Mouse (Mus musculus) intestine, embryonic 15.5 days (tissue): ENCODE measurements at regions not wholly inside any gene's neighbourhood (a gene's known extent, or its start where the extent isn't known, plus 50 kb on each side); places are given as distances from the start of the nearest gene placed in this dataset.

Source experiments
- ATAC-seq: fragments of 200-750 bp; cut with Nextera tagmentation; 2 replicates; pipeline ENCODE4 v1.8.0; 2017; ENCODE audit warnings: moderate TSS enrichment, moderate library complexity
- H3K27ac ChIP-seq: fragments of 300-500 bp; sonication (generic); 2 replicates; pipeline ENCODE4 v1.5.1; 2015; ENCODE audit warnings: mild to moderate bottlenecking, inconsistent platforms
- H3K27me3 ChIP-seq: fragments of 300-500 bp; sonication (generic); replicated peaks from 2 replicates; pipeline ENCODE4 v1.6.1; 2015; ENCODE audit warnings: inconsistent platforms
- H3K36me3 ChIP-seq: fragments of 300-500 bp; sonication (generic); 2 replicates; pipeline ENCODE4 v1.6.1; 2015; ENCODE audit warnings: inconsistent platforms
- H3K4me1 ChIP-seq: fragments of 300-500 bp; sonication (generic); replicated peaks from 2 replicates; pipeline ENCODE4 v1.6.1; 2015; ENCODE audit warnings: inconsistent platforms
- H3K4me2 ChIP-seq: fragments of 300-500 bp; sonication (generic); replicated peaks from 2 replicates; pipeline ENCODE4 v1.6.1; 2015; ENCODE audit warnings: mild to moderate bottlenecking, inconsistent platforms
- H3K4me3 ChIP-seq: fragments of 300-500 bp; sonication (generic); replicated peaks from 2 replicates; pipeline ENCODE4 v1.5.1; 2015; ENCODE audit warnings: inconsistent platforms
- H3K9ac ChIP-seq: fragments of 300-500 bp; sonication (generic); 2 replicates; pipeline ENCODE4 v1.6.1; 2015; ENCODE audit warnings: inconsistent platforms
- H3K9me3 ChIP-seq: fragments of 300-500 bp; sonication (generic); 2 replicates; pipeline ENCODE4 v1.6.1; 2016; ENCODE audit warnings: inconsistent platforms
- WGBS: fragments of 180-500 bp; shearing (Covaris S2); methylation state at CpG from one replicate; pipeline ENCODE4 v1.1.7; 2015; 5-methylcytosine and 5-hydroxymethylcytosine counted together

DNA sequence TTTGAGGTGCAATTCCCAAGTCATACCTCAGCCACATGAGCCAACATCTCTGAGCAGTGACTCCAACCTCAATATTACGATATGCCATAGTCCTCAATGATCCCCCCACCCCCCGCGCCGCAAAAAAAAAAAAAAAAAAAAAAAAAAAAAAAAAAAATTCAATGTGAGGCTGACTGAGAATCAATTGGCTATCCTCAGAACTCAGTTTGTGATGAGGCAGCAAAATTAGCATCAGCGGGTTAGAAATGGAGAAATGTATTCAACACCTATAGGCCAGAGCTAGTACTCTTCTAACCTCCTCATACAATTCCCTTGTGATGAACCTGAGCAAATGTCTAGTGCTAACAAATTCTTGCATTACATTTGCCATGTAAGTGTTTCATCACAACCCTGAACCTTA, 504.5 kb upstream of the C030005K15Rik start:
- WGBS, result 89% methylated on average over 5 of the region's 5 CpGs
- Histone ChIP-seq H3K36me3 (no peaks in the 10 kb centered on the region), H3K4me1 (no peaks in the 10 kb centered on the region), H3K27me3 (no peaks in the 10 kb centered on the region), H3K9ac (no peak overlapping the region), H3K4me2 (no peak overlapping the region), H3K4me3 (no peak overlapping the region), H3K27ac (no peak overlapping the region), H3K9me3 (no peaks in the 10 kb centered on the region)
- no peak for ATAC-seq

DNA sequence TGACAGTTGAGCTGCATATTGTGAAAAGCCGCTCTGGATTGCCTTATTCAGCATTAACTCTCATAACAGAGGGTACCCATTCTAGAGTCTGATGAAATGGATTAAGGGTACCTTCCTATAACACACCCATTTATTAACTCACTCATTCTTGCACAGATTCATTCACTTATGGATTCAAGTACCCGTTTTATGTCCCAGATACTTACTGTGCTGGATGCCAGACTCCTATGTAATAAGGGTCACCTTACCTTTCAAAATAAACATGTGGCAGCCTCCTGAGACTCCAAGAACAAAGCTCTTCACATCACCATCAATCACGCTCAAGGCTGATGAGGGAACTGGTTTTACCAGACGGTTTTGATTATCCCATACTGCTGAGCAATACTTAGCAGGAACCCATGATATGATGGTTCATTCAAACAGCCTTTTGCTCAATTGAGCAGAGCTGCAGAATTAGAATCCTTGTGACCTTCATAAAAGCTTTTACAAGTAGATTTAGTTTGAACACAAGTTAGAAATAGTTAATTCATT, 505.2 kb upstream of the C030005K15Rik start:
- ATAC-seq, result no peak
- Histone ChIP-seq H3K27me3 (no peaks in the 10 kb centered on the region), H3K27ac (no peak overlapping the region), H3K9ac (no peak overlapping the region), H3K36me3 (no peaks in the 10 kb centered on the region), H3K9me3 (no peaks in the 10 kb centered on the region), H3K4me1 (no peaks in the 10 kb centered on the region), H3K4me2 (no peak overlapping the region), H3K4me3 (no peak overlapping the region)
- WGBS, result 56% methylated on average over 4 of the region's 4 CpGs

DNA sequence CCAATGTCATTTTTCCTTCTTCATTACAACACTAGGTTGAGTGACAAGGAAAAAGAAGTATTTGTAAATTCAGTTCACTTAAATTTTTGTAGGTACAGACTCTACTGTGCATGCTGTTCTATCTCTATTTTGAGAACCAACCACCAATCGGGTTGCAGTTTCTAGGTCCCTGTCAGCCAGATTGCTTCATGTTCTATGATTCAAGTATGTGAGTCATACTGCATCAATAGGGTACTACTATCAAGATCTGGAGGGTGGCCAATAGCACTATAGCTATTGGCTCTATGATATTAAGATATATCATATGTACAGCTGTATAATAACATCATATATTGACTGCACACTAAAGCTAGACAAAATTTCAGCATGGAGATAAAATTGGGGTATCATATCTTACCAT, 521.8 kb upstream of the C030005K15Rik start:
- H3K9me3 ChIP-seq, result no peaks in the 10 kb centered on the region
- ATAC-seq, result no peak

GRCm38 (mm10) chr10:98257980-98258707, 531.6 kb upstream of the C030005K15Rik start:
- Histone ChIP-seq H3K9me3 (no peaks in the 10 kb centered on the region), H3K27me3 (no peaks in the 10 kb centered on the region), H3K4me2 (no peak overlapping the region), H3K36me3 (no peaks in the 10 kb centered on the region), H3K4me1 (no peaks in the 10 kb centered on the region), H3K27ac (no peak overlapping the region), H3K9ac (no peak overlapping the region), H3K4me3 (no peak overlapping the region)
- ATAC-seq, result no peak
- 57% methylated on average over 4 of the region's 4 CpGs for WGBS

More for the DNA sequence above, 521.8 kb upstream of the C030005K15Rik start:
- H3K4me3 ChIP-seq, result no peak overlapping the region
- no peaks in the 10 kb centered on the region for H3K27me3 ChIP-seq
- H3K36me3 ChIP-seq, result no peaks in the 10 kb centered on the region
- H3K27ac ChIP-seq, result no peak overlapping the region
- no peak overlapping the region for H3K4me2 ChIP-seq
- H3K9ac ChIP-seq, result no peak overlapping the region
- no peaks in the 10 kb centered on the region for H3K4me1 ChIP-seq
- 94% methylated on average over 1 of the region's 1 CpGs for WGBS

- no peaks in the 10 kb centered on the region for H3K36me3 ChIP-seq
- H3K4me2 ChIP-seq, result no peak overlapping the region
- no peaks in the 10 kb centered on the region for H3K9me3 ChIP-seq
- WGBS, result 90% methylated on average over 4 of the region's 4 CpGs
- H3K4me1 ChIP-seq, result no peaks in the 10 kb centered on the region
- H3K27ac ChIP-seq, result no peak overlapping the region
- no peak overlapping the region for H3K4me3 ChIP-seq
- no peaks in the 10 kb centered on the region for H3K27me3 ChIP-seq
- no peak for ATAC-seq
- no peak overlapping the region for H3K9ac ChIP-seq
Measured at GRCm38 (mm10) chr10:98259283-98259682, 532.7 kb upstream of the C030005K15Rik start.

GRCm38 (mm10) chr10:98268511-98268910, 542.0 kb upstream of the C030005K15Rik start:
- 95% methylated on average over 3 of the region's 3 CpGs for WGBS
- ATAC-seq, result no peak
- no peaks in the 10 kb centered on the region for H3K27me3 ChIP-seq

GRCm38 (mm10) chr10:98291617-98292016, 565.1 kb upstream of the C030005K15Rik start:
- H3K27ac ChIP-seq, result no peak overlapping the region
- H3K4me3 ChIP-seq, result no peak overlapping the region
- H3K9me3 ChIP-seq, result no peaks in the 10 kb centered on the region
- no peaks in the 10 kb centered on the region for H3K36me3 ChIP-seq
- no peaks in the 10 kb centered on the region for H3K27me3 ChIP-seq
- 51% methylated on average over 4 of the region's 4 CpGs for WGBS
- ATAC-seq, result no peak
- H3K4me2 ChIP-seq, result no peak overlapping the region
- no peaks in the 10 kb centered on the region for H3K4me1 ChIP-seq
- H3K9ac ChIP-seq, result no peak overlapping the region

More at GRCm38 (mm10) chr10:98268511-98268910, 542.0 kb upstream of the C030005K15Rik start:
- Histone ChIP-seq H3K9me3 (no peaks in the 10 kb centered on the region), H3K4me2 (no peak overlapping the region), H3K4me1 (no peaks in the 10 kb centered on the region), H3K36me3 (no peaks in the 10 kb centered on the region), H3K27ac (no peak overlapping the region), H3K9ac (no peak overlapping the region), H3K4me3 (no peak overlapping the region)

GRCm38 (mm10) chr10:98292140-98292539, 565.6 kb upstream of the C030005K15Rik start:
- no peak overlapping the region for H3K4me2 ChIP-seq
- no peaks in the 10 kb centered on the region for H3K27me3 ChIP-seq
- H3K9ac ChIP-seq, result no peak overlapping the region
- 26% methylated on average over 2 of the region's 2 CpGs for WGBS
- no peaks in the 10 kb centered on the region for H3K36me3 ChIP-seq
- H3K27ac ChIP-seq, result no peak overlapping the region
- ATAC-seq, result peak; percentile 61; the same call in 1 of the 2 replicates
- no peaks in the 10 kb centered on the region for H3K9me3 ChIP-seq
- no peaks in the 10 kb centered on the region for H3K4me1 ChIP-seq
- no peak overlapping the region for H3K4me3 ChIP-seq

DNA sequence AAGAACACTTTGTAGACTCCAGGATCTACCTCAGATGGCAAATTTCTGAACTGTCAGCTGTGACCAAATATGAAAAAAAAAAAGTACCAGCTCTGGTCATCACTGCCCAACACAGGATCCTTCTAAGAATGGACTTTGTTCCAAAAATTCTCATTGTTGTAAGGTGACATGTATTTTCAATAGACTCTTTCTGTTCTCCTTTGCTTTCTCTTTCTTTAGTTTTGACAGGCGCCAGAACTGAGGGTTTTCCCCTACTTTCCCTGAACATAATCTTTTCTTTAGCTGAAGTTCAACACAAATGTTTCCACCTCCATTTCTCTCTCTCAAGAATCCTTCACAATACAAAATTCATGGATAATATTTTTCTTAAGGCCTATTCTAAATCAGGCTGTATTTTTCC, 579.1 kb upstream of the C030005K15Rik start:
- no peak overlapping the region for H3K4me3 ChIP-seq
- no peak for ATAC-seq
- no peak overlapping the region for H3K9ac ChIP-seq
- H3K27ac ChIP-seq, result no peak overlapping the region
- no peaks in the 10 kb centered on the region for H3K4me1 ChIP-seq
- no peaks in the 10 kb centered on the region for H3K36me3 ChIP-seq
- whole genome bisulfite sequencing, result 82% methylated on average over 1 of the region's 1 CpGs
- H3K27me3 ChIP-seq, result no peaks in the 10 kb centered on the region
- no peak overlapping the region for H3K4me2 ChIP-seq
- no peaks in the 10 kb centered on the region for H3K9me3 ChIP-seq

DNA sequence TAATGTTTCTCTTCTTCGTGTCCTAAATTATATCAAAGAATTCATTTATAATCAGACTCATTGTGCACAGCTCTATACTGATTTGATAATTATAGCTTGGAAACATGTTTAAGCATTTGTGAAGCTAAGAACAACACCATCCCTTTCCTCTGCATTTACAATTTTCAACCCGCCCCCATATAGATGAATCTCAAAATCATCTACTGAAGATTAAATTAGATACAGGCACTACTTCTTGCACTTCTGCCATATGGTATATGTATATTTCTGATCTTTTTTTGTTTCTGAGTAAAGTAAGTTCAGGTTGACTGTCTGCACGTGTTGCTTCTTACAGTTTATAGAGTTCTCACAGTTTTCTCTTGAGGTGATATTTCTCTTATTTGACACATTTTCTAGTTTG, 583.1 kb upstream of the C030005K15Rik start:
- no peaks in the 10 kb centered on the region for H3K4me1 ChIP-seq
- no peak overlapping the region for H3K9ac ChIP-seq
- H3K4me3 ChIP-seq, result no peak overlapping the region
- H3K4me2 ChIP-seq, result no peak overlapping the region
- no peak overlapping the region for H3K27ac ChIP-seq
- no peaks in the 10 kb centered on the region for H3K36me3 ChIP-seq
- 92% methylated on average over 3 of the region's 3 CpGs for WGBS
- no peak for ATAC-seq
- no peaks in the 10 kb centered on the region for H3K9me3 ChIP-seq
- no peaks in the 10 kb centered on the region for H3K27me3 ChIP-seq

DNA sequence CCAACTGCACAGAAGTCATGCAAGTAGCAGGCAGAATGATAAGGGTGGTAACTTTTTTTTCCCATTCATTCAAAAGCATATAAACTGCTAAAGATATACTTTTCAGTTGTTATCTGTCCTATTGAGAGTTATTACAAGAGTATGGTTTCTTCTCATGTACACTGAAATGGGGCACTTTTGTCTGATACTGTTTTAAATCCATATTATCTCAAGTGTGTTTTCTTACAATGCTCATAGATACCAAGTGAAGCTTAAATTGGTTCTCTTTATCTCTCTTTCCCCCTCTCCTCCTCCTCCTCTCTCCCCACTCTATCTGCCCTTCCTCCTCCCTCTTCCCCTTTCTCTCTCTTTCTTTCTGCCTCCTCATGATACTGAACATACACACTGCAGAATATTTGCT, 584.8 kb upstream of the C030005K15Rik start:
- Histone ChIP-seq H3K4me3 (no peak overlapping the region), H3K4me2 (no peak overlapping the region), H3K9ac (no peak overlapping the region), H3K9me3 (no peaks in the 10 kb centered on the region), H3K4me1 (no peaks in the 10 kb centered on the region), H3K27ac (no peak overlapping the region), H3K36me3 (no peaks in the 10 kb centered on the region), H3K27me3 (no peaks in the 10 kb centered on the region)
- ATAC-seq, result no peak

DNA sequence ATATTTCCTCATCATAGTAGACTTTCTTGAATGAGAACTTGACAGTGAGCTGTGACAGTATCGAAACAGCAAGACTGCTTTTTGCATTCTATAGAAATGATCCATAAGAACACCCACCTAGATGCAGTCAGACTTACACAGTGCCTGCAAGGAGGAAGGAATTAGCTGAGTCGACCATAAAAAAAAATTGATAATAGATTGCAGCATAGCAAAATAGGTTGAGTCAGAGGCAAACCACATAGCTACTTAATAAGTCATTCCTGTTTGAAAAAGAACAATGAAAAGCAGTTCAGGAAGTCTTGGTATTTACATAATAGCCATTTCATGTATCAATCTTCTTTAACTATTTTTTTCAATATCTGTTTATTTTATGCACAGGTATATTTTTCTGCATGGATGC, 591.9 kb upstream of the C030005K15Rik start:
- WGBS, result 66% methylated on average over 2 of the region's 2 CpGs
- Histone ChIP-seq H3K36me3 (no peaks in the 10 kb centered on the region), H3K9me3 (no peaks in the 10 kb centered on the region), H3K4me1 (no peaks in the 10 kb centered on the region), H3K4me2 (no peak overlapping the region), H3K27ac (no peak overlapping the region), H3K4me3 (no peak overlapping the region), H3K9ac (no peak overlapping the region), H3K27me3 (no peaks in the 10 kb centered on the region)
- ATAC-seq, result no peak

DNA sequence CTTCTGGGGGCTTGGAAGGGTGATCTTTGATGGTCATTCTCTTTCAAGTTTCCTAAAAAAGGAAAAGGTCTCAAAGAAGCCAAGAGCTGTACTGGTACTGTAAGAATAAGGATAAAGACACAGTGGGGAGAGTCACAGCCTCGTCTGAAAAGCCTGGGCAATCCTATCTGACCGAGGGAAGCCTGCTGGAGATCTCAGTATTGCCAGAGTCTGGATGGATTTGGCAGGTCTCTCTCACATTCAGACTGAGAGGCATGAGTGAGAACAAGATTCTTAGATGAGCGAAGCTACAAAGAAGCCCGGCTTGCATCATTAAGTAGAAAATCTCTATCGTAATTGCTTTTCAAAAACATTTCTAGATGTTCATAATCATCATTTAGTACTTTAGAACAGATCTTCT, 590.4 kb upstream of the Atp2b1 start:
- no peak overlapping the region for H3K4me3 ChIP-seq
- H3K9ac ChIP-seq, result no peak overlapping the region
- H3K36me3 ChIP-seq, result no peaks in the 10 kb centered on the region
- WGBS, result 88% methylated on average over 5 of the region's 5 CpGs
- no peak overlapping the region for H3K27ac ChIP-seq
- no peak for ATAC-seq
- no peaks in the 10 kb centered on the region for H3K9me3 ChIP-seq
- no peaks in the 10 kb centered on the region for H3K27me3 ChIP-seq
- H3K4me2 ChIP-seq, result no peak overlapping the region
- no peaks in the 10 kb centered on the region for H3K4me1 ChIP-seq
